Mouse (Mus musculus): ENCODE data around the gene Rgs3.

- no peak for TF ChIP-seq CTCF (IDR thresholded peaks at IDR 0.05; ENCODE audit: low read depth, low read length)
- no peak for TF ChIP-seq POLR2A (IDR thresholded peaks at IDR 0.05; ENCODE audit: extremely low read depth, insufficient read depth, low read length)
These were observed 74.5 kb downstream of the Rgs3 start for GRCm38 (mm10) chr4:62634054-62634591.
